Mouse (Mus musculus) forebrain, embryonic 16.5 days (tissue): Measurements from ENCODE around the gene Abcc4. TPM values are rescaled to one million over a fixed set of nuclear protein-coding genes. Genes with fewer than 3 reads are reported as not detected.

ENCODE experiments used
- ATAC-seq: fragments of 200-750 bp; cut with Nextera tagmentation; 2 replicates; pipeline ENCODE4 v1.8.0; 2017; ENCODE audit warnings: mild to moderate bottlenecking, moderate library complexity
- H3K27ac ChIP-seq: fragments of 300-500 bp; sonication (generic); 2 replicates; pipeline ENCODE4 v1.5.1; 2014; ENCODE audit warnings: low read length, control low read depth
- H3K27me3 ChIP-seq: fragments of 300-500 bp; sonication (generic); replicated peaks from 2 replicates; pipeline ENCODE4 v1.6.1; 2014; ENCODE audit warnings: low read length; ENCODE audit not compliant: control insufficient read depth, insufficient read depth
- H3K36me3 ChIP-seq: fragments of 300-500 bp; sonication (generic); 2 replicates; pipeline ENCODE4 v1.6.1; 2014; ENCODE audit not compliant: control insufficient read depth, insufficient read depth
- H3K4me1 ChIP-seq: fragments of 300-500 bp; sonication (generic); replicated peaks from 2 replicates; pipeline ENCODE4 v1.6.1; 2014; ENCODE audit warnings: low read length; ENCODE audit not compliant: control insufficient read depth, insufficient read depth
- H3K4me2 ChIP-seq: fragments of 300-500 bp; sonication (generic); 2 replicates; pipeline ENCODE4 v1.6.1; 2014; ENCODE audit warnings: mild to moderate bottlenecking, low read length, control low read depth
- H3K4me3 ChIP-seq: fragments of 300-500 bp; sonication (generic); replicated peaks from 2 replicates; pipeline ENCODE4 v1.5.1; 2014; ENCODE audit warnings: mild to moderate bottlenecking, low read length, control low read depth
- H3K9ac ChIP-seq: fragments of 300-500 bp; sonication (generic); replicated peaks from 2 replicates; pipeline ENCODE4 v1.6.1; 2014; ENCODE audit warnings: low read depth, low read length, control low read depth
- H3K9me3 ChIP-seq: fragments of 300-500 bp; sonication (generic); 2 replicates; pipeline ENCODE4 v1.6.1; 2016; ENCODE audit warnings: low read length; ENCODE audit not compliant: control insufficient read depth
- WGBS: fragments of 180-500 bp; shearing (Covaris S2); extraction: QIAGEN DNeasy Blood & Tissue Kit; methylation state at CpG from one replicate; pipeline ENCODE4 v1.1.7; 2014; 5-methylcytosine and 5-hydroxymethylcytosine counted together
- microRNA-seq: library from miRNA; unstranded; fragments of <30 nt; microRNA quantifications from one replicate; pipeline ENCODE4, GENCODE M21; 2017
- polyA plus RNA-seq: library from polyadenylated mRNA; unstranded; fragments of >200 nt; fragmentation: Nextera tagmentation; extraction: Ambion mirVana; gene quantifications from 2 replicates; pipeline ENCODE4 v1.2.1, GENCODE M21; 2015

The Abcc4 gene
- polyA plus RNA-seq, 1 experiment from 2014 or later = 1.4 TPM

- Histone ChIP-seq H3K27me3 (peaks cover 16% of the 10 kb centered on the region), H3K4me3 (no peak overlapping the region), H3K36me3 (no peaks in the 10 kb centered on the region), H3K4me1 (peaks cover 9% of the 10 kb centered on the region), H3K9me3 (no peaks in the 10 kb centered on the region), H3K4me2 (no peak overlapping the region), H3K27ac (no peak overlapping the region), H3K9ac (no peak overlapping the region)
- ATAC-seq = no peak
- 65% methylated on average over 4 of the region's 4 CpGs for WGBS
Measured at GRCm38 (mm10) chr14:118434842-118435241, 271.2 kb downstream of the Abcc4 start.

DNA sequence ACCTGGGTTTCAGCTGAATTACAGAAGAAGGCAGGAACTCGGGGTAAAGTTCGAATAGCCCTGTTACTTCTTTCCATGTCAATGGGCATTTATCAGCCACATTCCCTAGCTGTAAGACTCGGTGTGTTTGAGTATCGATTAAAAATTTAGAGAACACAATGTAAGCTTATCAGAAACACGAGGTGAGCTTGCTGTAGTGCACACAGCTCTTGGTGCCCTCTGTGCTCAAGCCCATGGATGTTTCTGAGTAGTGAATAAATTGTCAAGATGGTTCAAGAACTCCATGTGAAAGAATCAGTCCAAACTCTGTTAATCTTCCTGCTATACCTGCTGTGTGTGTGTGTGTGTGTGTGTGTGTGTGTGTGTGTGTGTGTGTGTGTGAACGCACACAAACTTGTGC lies 272.2 kb downstream of the Abcc4 start:
- peaks cover 10% of the 10 kb centered on the region for H3K27me3 ChIP-seq
- 20% methylated on average over 6 of the region's 6 CpGs for WGBS
- H3K27ac ChIP-seq = no peak overlapping the region
- no peaks in the 10 kb centered on the region for H3K9me3 ChIP-seq
- no peak overlapping the region for H3K4me2 ChIP-seq
- peaks cover 9% of the 10 kb centered on the region for H3K4me1 ChIP-seq
- no peaks in the 10 kb centered on the region for H3K36me3 ChIP-seq
- no peak for ATAC-seq
- H3K9ac ChIP-seq = no peak overlapping the region
- no peak overlapping the region for H3K4me3 ChIP-seq

Small RNA genes within 50 kb of the gene (microRNA-seq; reads per million reads assigned to microRNA genes)
- gene Mir6391 = not detected

Other genes with a start within 250 kb of the Abcc4 start
- gene Cldn10, start 81.7 kb upstream of the Abcc4 start, polyA plus RNA-seq = 1.8 and 1.9 TPM in 2 replicates
- 42.3 and 46.7 TPM in 2 replicates for gene Dzip1, start 219.2 kb upstream of the Abcc4 start, polyA plus RNA-seq
- 19.4 and 23.5 TPM in 2 replicates for gene Dnajc3, start 231.8 kb upstream of the Abcc4 start, polyA plus RNA-seq